Mouse (Mus musculus) B cell, adult (primary cell): ENCODE measurements around the gene Cbarp. TPM values are rescaled to one million over a fixed set of nuclear protein-coding genes. Genes with fewer than 3 reads are reported as not detected.

Experiments
- total RNA-seq: library from RNA; stranded (reverse); gene quantifications from 4 replicates; pipeline ENCODE4 v1.2.4, GENCODE M21; 2023; ENCODE audit not compliant: inconsistent age

Cbarp gene
- 5.9 to 9.3 TPM (median 6.8 TPM) in 4 replicates for total RNA-seq

GRCm38 (mm10) chr10:80140666-80141035 lies at the start of gene Cbarp:
Gene Cbarp, minus strand, starts transcription at chr10:80140835.

GRCm38 (mm10) chr10:80179068-80180051 lies 38.7 kb upstream of the Cbarp start, which contains the start of gene Efna2:
Gene Efna2, plus strand, starts transcription at chr10:80179482.

GRCm38 (mm10) chr10:80172527-80173292 lies 32.1 kb upstream of the Cbarp start, which contains the start of gene 1600002K03Rik:
Gene 1600002K03Rik, plus strand, starts transcription at chr10:80172944.

GRCm38 (mm10) chr10:80165392-80166128 lies 24.9 kb upstream of the Cbarp start, which contains the start of gene Cirbp:
Gene Cirbp, plus strand, starts transcription at chr10:80165985.

GRCm38 (mm10) chr10:80147719-80148601 lies 7.3 kb upstream of the Cbarp start, which contains the start of gene Midn:
Gene Midn, plus strand, starts transcription at chr10:80148272.

GRCm38 (mm10) chr10:80138553-80139438 lies 1.8 kb downstream of the Cbarp start, which contains the start of gene Atp5d:
Gene Atp5d, plus strand, starts transcription at chr10:80138632.

GRCm38 (mm10) chr10:80115290-80115943 lies 25.2 kb downstream of the Cbarp start, which contains the start of gene Stk11:
Gene Stk11, plus strand, starts transcription at chr10:80115803.

GRCm38 (mm10) chr10:80105460-80105859 lies 35.2 kb downstream of the Cbarp start, which contains the start of gene Sbno2:
Gene Sbno2, minus strand, starts transcription at chr10:80105571.

Other genes with a start within 250 kb of the Cbarp start
- not detected in 4 replicates for gene Cfd, start 250.0 kb downstream of the Cbarp start, total RNA-seq
- 76.7 to 86.8 TPM (median 80.6 TPM) in 4 replicates for gene Med16, start 231.9 kb downstream of the Cbarp start, total RNA-seq
- gene Gm26602, start 230.0 kb downstream of the Cbarp start, total RNA-seq = not detected in 4 replicates
- 0.16 to 0.90 TPM (median 0.41 TPM) in 4 replicates for gene Kiss1r, start 223.9 kb downstream of the Cbarp start, total RNA-seq
- gene R3hdm4, start 219.6 kb downstream of the Cbarp start, total RNA-seq = 97.6 to 112 TPM (median 107 TPM) in 4 replicates
- 33.9 to 40.6 TPM (median 35.9 TPM) in 4 replicates for gene Arid3a, start 213.8 kb downstream of the Cbarp start, total RNA-seq
- 40.2 to 51.6 TPM (median 44.7 TPM) in 4 replicates for gene Wdr18, start 180.7 kb downstream of the Cbarp start, total RNA-seq
- 0.21 TPM in 1 of 4 replicates, not detected in the others for gene Grin3b, start 170.1 kb downstream of the Cbarp start, total RNA-seq
- 157 to 164 TPM (median 160 TPM) in 4 replicates for gene Tmem259, start 156.5 kb downstream of the Cbarp start, total RNA-seq
- 325 to 361 TPM (median 340 TPM) in 4 replicates for gene Cnn2, start 152.3 kb downstream of the Cbarp start, total RNA-seq
- gene Abca7, start 144.3 kb downstream of the Cbarp start, total RNA-seq = 53.9 to 56.0 TPM (median 54.6 TPM) in 4 replicates
- gene Arhgap45, start 124.2 kb downstream of the Cbarp start, total RNA-seq = 493 to 520 TPM (median 510 TPM) in 4 replicates
- gene Polr2e, start 101.0 kb downstream of the Cbarp start, total RNA-seq = 73.4 to 86.2 TPM (median 75.9 TPM) in 4 replicates
- 124 to 132 TPM (median 128 TPM) in 4 replicates for gene Gpx4, start 93.7 kb downstream of the Cbarp start, total RNA-seq
- gene Sbno2, start 35.3 kb downstream of the Cbarp start, total RNA-seq = 109 to 122 TPM (median 117 TPM) in 4 replicates
- 173 to 183 TPM (median 178 TPM) in 4 replicates for gene Stk11, start 25.0 kb downstream of the Cbarp start, total RNA-seq
- 164 to 190 TPM (median 176 TPM) in 4 replicates for gene Atp5d, start 2.2 kb downstream of the Cbarp start, total RNA-seq
- 143 to 168 TPM (median 155 TPM) in 4 replicates for gene Midn, start 7.4 kb upstream of the Cbarp start, total RNA-seq
- 183 to 228 TPM (median 208 TPM) in 4 replicates for gene Cirbp, start 25.1 kb upstream of the Cbarp start, total RNA-seq
- gene 1600002K03Rik, start 32.1 kb upstream of the Cbarp start, total RNA-seq = 10.6 to 16.3 TPM (median 15.1 TPM) in 4 replicates
- 0.24 to 0.51 TPM in 2 of 4 replicates, not detected in the others for gene Efna2, start 38.6 kb upstream of the Cbarp start, total RNA-seq
- gene Mum1, start 85.6 kb upstream of the Cbarp start, total RNA-seq = 54.4 to 64.3 TPM (median 58.3 TPM) in 4 replicates
- gene Ndufs7, start 108.3 kb upstream of the Cbarp start, total RNA-seq = 92.8 to 97.3 TPM (median 95.1 TPM) in 4 replicates
- gene Gamt, start 120.2 kb upstream of the Cbarp start, total RNA-seq = 1.1 to 3.1 TPM (median 1.8 TPM) in 4 replicates
- gene Dazap1, start 120.7 kb upstream of the Cbarp start, total RNA-seq = 136 to 154 TPM (median 146 TPM) in 4 replicates
- 2,693 to 2,994 TPM (median 2,870 TPM) in 4 replicates for gene Rps15, start 151.6 kb upstream of the Cbarp start, total RNA-seq
- 0.24 to 0.32 TPM (median 0.26 TPM) in 4 replicates for gene Apc2, start 155.1 kb upstream of the Cbarp start, total RNA-seq
- gene 2310011J03Rik, start 179.7 kb upstream of the Cbarp start, total RNA-seq = 22.2 to 28.8 TPM (median 26.5 TPM) in 4 replicates
- 0.57 to 1.9 TPM (median 1.1 TPM) in 4 replicates for gene Pcsk4, start 188.7 kb upstream of the Cbarp start, total RNA-seq
- gene Reep6, start 189.1 kb upstream of the Cbarp start, total RNA-seq = 0.42 TPM in 1 of 4 replicates, not detected in the others
- gene Adamtsl5, start 207.6 kb upstream of the Cbarp start, total RNA-seq = not detected in 4 replicates
- not detected in 4 replicates for gene Plk5, start 215.6 kb upstream of the Cbarp start, total RNA-seq
- 6.5 to 9.5 TPM (median 8.0 TPM) in 4 replicates for gene Mex3d, start 246.8 kb upstream of the Cbarp start, total RNA-seq